In genomic region chr11:4921751-4922150, GRCm38 (mm10) we compare ENCODE assay signal across 16 mouse cellular contexts. TPM values are rescaled to one million over a fixed set of nuclear protein-coding genes. Genes with fewer than 3 reads are reported as not detected.
DNase-seq lines count a peak whose midpoint lies in the region; ATAC-seq lines count a peak whose summit lies in the region.
"Had no signal": no experiment of that assay in that cellular context is flagged by ENCODE, and none has a peak within 500 bp of the region (broad histone marks: within the 10 kb centered on the region; RNA-seq: fewer than 3 reads in every experiment).

No protein-coding gene starts in this region.

- intact Hi-C loops in heart, postnatal 14 days (cut with DNase I): no loop called here

- no peak for ATAC-seq in cerebellum, adult (ENCODE audit: insufficient number of reproducible peaks, low FRiP score, low TSS enrichment)
- ATAC-seq: CD4-positive, CD25-positive, alpha-beta regulatory T cell, adult 4 months; forebrain, embryonic 15.5 days; inflammation-experienced regulatory T-cells, adult 6 months had no signal

- DNase-seq in adrenal gland, postnatal 14 days: peak; percentile 31
- DNase-seq in adrenal gland, postnatal 4 days (ENCODE audit: low spot score in 2 of 2): no peak
- peak; percentile 28 to 45 for DNase-seq in cerebellum, postnatal 25 days
- peak; percentile 21 for DNase-seq in adrenal gland, postnatal 25 days
- peak; percentile 11 to 32 for DNase-seq in heart, postnatal 14 days
- DNase-seq in kidney, adult 18-20 months: no peak
- DNase-seq: kidney, adult 8-10 months; kidney, postnatal 14 days; lung, postnatal 4 days; midbrain, embryonic 14.5 days; right cerebral cortex, postnatal 14 days had no signal

RNA-seq across cellular contexts. Expression of gene Nefh, which starts 26.1 kb away (rescaled TPM):
- 1.8 and 2.8 TPM in 2 replicates for total RNA-seq in adrenal gland, postnatal 14 days (2021)
- total RNA-seq in adrenal gland, postnatal 4 days (2021): 1 to 10 TPM; 3.0 to 3.9 TPM
- total RNA-seq in adrenal gland, postnatal 25 days (2021): 0.88 and 1.1 TPM in 2 replicates
- under 1 TPM in 1 of 2 experiments, not detected in 1; 0.05 TPM for total RNA-seq in heart, postnatal 14 days (2021)
- total RNA-seq: gastrocnemius, adult 8-10 months had no signal

RNA-seq across cellular contexts. Expression of gene Thoc5, which starts 26.6 kb away (rescaled TPM):
- total RNA-seq in adrenal gland, postnatal 14 days (2021): 29.9 and 34.6 TPM in 2 replicates
- total RNA-seq in adrenal gland, postnatal 4 days (2021): 10 to 100 TPM; 36.3 to 37.6 TPM
- total RNA-seq in adrenal gland, postnatal 25 days (2021): 33.3 and 36.7 TPM in 2 replicates
- 10 to 100 TPM; 16.7 to 17.3 TPM for total RNA-seq in heart, postnatal 14 days (2021)

RNA-seq across cellular contexts. Expression of gene Nipsnap1, which starts 48.0 kb away (rescaled TPM):
- total RNA-seq in adrenal gland, postnatal 14 days (2021): 23.1 and 41.1 TPM in 2 replicates
- total RNA-seq in adrenal gland, postnatal 4 days (2021): 10 to 100 TPM; 55.8 to 55.9 TPM
- 27.5 and 29.2 TPM in 2 replicates for total RNA-seq in adrenal gland, postnatal 25 days (2021)
- total RNA-seq in heart, postnatal 14 days (2021): 1 to 10 TPM; 2.1 to 2.2 TPM

Comparison
In these comparisons a context has a peak if more than half of its experiments do, and no peak if none do; other contexts are left out.
1. DNase-seq: peak in adrenal gland, postnatal 14 days (single experiment), cerebellum, postnatal 25 days (2 of 2), adrenal gland, postnatal 25 days (single experiment) and heart, postnatal 14 days (2 of 2); none in adrenal gland, postnatal 4 days (0 of 2) and kidney, adult 18-20 months (single experiment).